8 mouse cellular contexts compared by ENCODE assay signal in genomic region chr1:164458245-164458613, GRCm38 (mm10). TPM values are rescaled to one million over a fixed set of nuclear protein-coding genes. Genes with fewer than 3 reads are reported as not detected.
A peak's percentile ranks its signal among the peaks of the same experiment; 100 is the strongest.
DNase-seq lines count a peak whose midpoint lies in the region; ATAC-seq and TF ChIP-seq lines count a peak whose summit lies in the region.

Gene Atp1b1 (minus strand): TSS chr1:164458355.

- peak; percentile 70 for DNase-seq in heart, adult 8-10 months (ENCODE audit: low spot score)
- peak; percentile 91 for DNase-seq in kidney, adult 8-10 months
- DNase-seq in limb, embryonic 14.5 days (ENCODE audit: low spot score), result peak; percentile 83
- peak; percentile 95 for DNase-seq in midbrain, postnatal 0 days (ENCODE audit: low spot score)
- peak; percentile 77 to 86 for DNase-seq in spleen, postnatal 4 days (ENCODE audit: low spot score in 2 of 2)

- H3K4me2 ChIP-seq in embryonic facial prominence, embryonic 12.5 days (replicated peaks), result peak within 1 kb of the TSS; percentile 89
- peak within 1 kb of the TSS; percentile 80 for H3K4me2 ChIP-seq in limb, embryonic 14.5 days (replicated peaks; ENCODE audit: low read depth, low read length, severe bottlenecking)
- peak within 1 kb of the TSS; percentile 75 for H3K4me2 ChIP-seq in midbrain, postnatal 0 days (ENCODE audit: low read depth, low read length, poor library complexity, severe bottlenecking)

- peak within 1 kb of the TSS; percentile 56 for H3K4me3 ChIP-seq in erythroblast, embryonic 14.5 days (replicated peaks)
- peak within 1 kb of the TSS; percentile 56 for H3K4me3 ChIP-seq in embryonic facial prominence, embryonic 12.5 days
- peak within 1 kb of the TSS; percentile 64 for H3K4me3 ChIP-seq in limb, embryonic 14.5 days (replicated peaks; ENCODE audit: low read length)
- H3K4me3 ChIP-seq in midbrain, postnatal 0 days (ENCODE audit: low read depth, low read length), result peak within 1 kb of the TSS; percentile 83

- peak; percentile 56 for TF ChIP-seq CTCF in midbrain, postnatal 0 days (IDR thresholded peaks at IDR 0.05)

- TF ChIP-seq POLR2A in limb, embryonic 14.5 days (IDR thresholded peaks at IDR 0.05; ENCODE audit: borderline replicate concordance, extremely low read depth, insufficient read depth, insufficient read length), result no peak

- peaks cover 56% of the 10 kb centered on the region for H3K27me3 ChIP-seq in erythroblast, embryonic 14.5 days (ENCODE audit: control insufficient read depth)
- H3K27me3 ChIP-seq in embryonic facial prominence, embryonic 12.5 days, result peaks cover 57% of the 10 kb centered on the region
- H3K27me3 ChIP-seq in limb, embryonic 14.5 days (ENCODE audit: control insufficient read depth, insufficient read depth, low read length), result peaks cover 41% of the 10 kb centered on the region
- H3K27me3 ChIP-seq in midbrain, postnatal 0 days (ENCODE audit: insufficient read depth, low read length), result no peaks in the 10 kb centered on the region

- peak within 1 kb of the TSS; percentile 43 for H3K9ac ChIP-seq in embryonic facial prominence, embryonic 12.5 days
- H3K9ac ChIP-seq in limb, embryonic 14.5 days (ENCODE audit: low read depth, low read length, severe bottlenecking), result peak within 1 kb of the TSS; percentile 52
- H3K9ac ChIP-seq in midbrain, postnatal 0 days (replicated peaks; ENCODE audit: low read length, poor library complexity, severe bottlenecking), result peak within 1 kb of the TSS; percentile 96

- no peaks in the 10 kb centered on the region for H3K9me3 ChIP-seq in erythroblast, embryonic 14.5 days (ENCODE audit: control insufficient read depth, low read length)
- H3K9me3 ChIP-seq in embryonic facial prominence, embryonic 12.5 days, result no peaks in the 10 kb centered on the region
- H3K9me3 ChIP-seq in limb, embryonic 14.5 days (ENCODE audit: control insufficient read depth, low read length), result no peaks in the 10 kb centered on the region
- H3K9me3 ChIP-seq in midbrain, postnatal 0 days (ENCODE audit: low read length), result no peaks in the 10 kb centered on the region

- no peaks in the 10 kb centered on the region for H3K36me3 ChIP-seq in erythroblast, embryonic 14.5 days (ENCODE audit: control insufficient read depth)
- no peaks in the 10 kb centered on the region for H3K36me3 ChIP-seq in embryonic facial prominence, embryonic 12.5 days
- no peaks in the 10 kb centered on the region for H3K36me3 ChIP-seq in limb, embryonic 14.5 days (ENCODE audit: control insufficient read depth, insufficient read depth, low read length)
- peaks cover 2% of the 10 kb centered on the region; the same call in 1 of the 2 replicates for H3K36me3 ChIP-seq in midbrain, postnatal 0 days (ENCODE audit: insufficient read depth, low read length)

- peaks cover 10% of the 10 kb centered on the region for H3K4me1 ChIP-seq in erythroblast, embryonic 14.5 days (ENCODE audit: control insufficient read depth)
- H3K4me1 ChIP-seq in embryonic facial prominence, embryonic 12.5 days, result peaks cover 17% of the 10 kb centered on the region
- peaks cover 11% of the 10 kb centered on the region for H3K4me1 ChIP-seq in limb, embryonic 14.5 days (ENCODE audit: control insufficient read depth, insufficient read depth, low read length)
- H3K4me1 ChIP-seq in midbrain, postnatal 0 days (ENCODE audit: insufficient read depth, low read length), result peaks cover 13% of the 10 kb centered on the region

- under 1% methylated on average over 29 of the region's 35 CpGs for WGBS in embryonic facial prominence, embryonic 12.5 days
- under 1% methylated on average over 15 of the region's 35 CpGs for WGBS in limb, embryonic 14.5 days
- WGBS in midbrain, postnatal 0 days, result under 1% methylated on average over 30 of the region's 35 CpGs

- 0 out of 2 replicates have a peak within 1 kb of the TSS, but pooled peaks have one; percentile 41 for H3K27ac ChIP-seq in embryonic facial prominence, embryonic 12.5 days
- H3K27ac ChIP-seq in limb, embryonic 14.5 days (replicated peaks; ENCODE audit: low read depth, low read length), result peak within 1 kb of the TSS; percentile 29; the same call in 1 of the 2 replicates
- peak within 1 kb of the TSS; percentile 96 for H3K27ac ChIP-seq in midbrain, postnatal 0 days (ENCODE audit: low read depth, low read length)

- ATAC-seq in erythroblast, adult 5-6 weeks (replicated peaks; ENCODE audit: low FRiP score, poor library complexity, severe bottlenecking), result no peak
- peak; percentile 97 for ATAC-seq in embryonic facial prominence, embryonic 12.5 days (ENCODE audit: insufficient number of reproducible peaks, insufficient read depth, low FRiP score, low TSS enrichment)
- peak; percentile 94 for ATAC-seq in limb, embryonic 14.5 days (ENCODE audit: low FRiP score, low read depth)
- peak; percentile 93 for ATAC-seq in midbrain, postnatal 0 days (ENCODE audit: low FRiP score)

RNA-seq across cellular contexts. Expression of gene Atp1b1, which starts in this region (rescaled TPM):
- polyA plus RNA-seq in erythroblast, embryonic 14.5 days (2012), result not detected in 2 replicates
- 6.5 and 9.4 TPM in 2 replicates for total RNA-seq in erythroblast, adult 5-6 weeks (2015; ENCODE audit: low replicate concordance)
- total RNA-seq in erythroblast, adult 5-6 weeks (2017; ENCODE audit: low replicate concordance), result 1.7 and 2.9 TPM in 2 replicates
- polyA plus RNA-seq in embryonic facial prominence, embryonic 12.5 days (2016; fragmentation: Nextera tagmentation; extraction: Ambion mirVana), result 10.4 and 12.6 TPM in 2 replicates
- 100 to 1,000 TPM; 315 to 378 (median 343) TPM for total RNA-seq in heart, adult 8-10 months (2022)
- polyA plus RNA-seq in limb, embryonic 14.5 days (2012; rRNA removed), result 11.0 and 12.7 TPM in 2 replicates
- 11.2 and 11.3 TPM in 2 replicates for polyA plus RNA-seq in limb, embryonic 14.5 days (2014; fragmentation: Nextera tagmentation; extraction: Ambion mirVana)
- total RNA-seq in midbrain, postnatal 0 days (2014; rRNA removed), result 328 and 361 TPM in 2 replicates
- 530 and 541 TPM in 2 replicates for polyA plus RNA-seq in midbrain, postnatal 0 days (2015; fragmentation: Nextera tagmentation; extraction: Ambion mirVana)

Comparison
In these comparisons a context has a peak if more than half of its experiments do, and no peak if none do; other contexts are left out.
1. RNA of gene Atp1b1 (total RNA-seq): 315 to 378 TPM in heart, adult 8-10 months and 328 to 361 TPM in midbrain, postnatal 0 days; 1.7 to 9.4 TPM in erythroblast, adult 5-6 weeks; every median in the first group is over 10 times any median in the second.
2. RNA of gene Atp1b1 (polyA plus RNA-seq): 530 to 541 TPM in midbrain, postnatal 0 days; 11.0 to 12.7 TPM in limb, embryonic 14.5 days, 10.4 to 12.6 TPM in embryonic facial prominence, embryonic 12.5 days and not detected in erythroblast, embryonic 14.5 days; every median in the first group is over 10 times any median in the second.
3. H3K27ac ChIP-seq: peak in every context shown above with its lines; median percentile 96 in midbrain, postnatal 0 days; 41 in embryonic facial prominence, embryonic 12.5 days; 29 in limb, embryonic 14.5 days.
4. H3K9ac ChIP-seq: peak in every context shown above with its lines; median percentile 96 in midbrain, postnatal 0 days; 52 in limb, embryonic 14.5 days; 43 in embryonic facial prominence, embryonic 12.5 days.
5. Peak in every context shown above with its lines, with median percentiles within 50 percentile points of each other: H3K4me3 ChIP-seq, H3K4me2 ChIP-seq and DNase-seq.